Mouse (Mus musculus): ENCODE data around the gene Snd1. TPM values are rescaled to one million over a fixed set of nuclear protein-coding genes. Genes with fewer than 3 reads are reported as not detected.

Snd1 gene
- polyA plus RNA-seq, 1 experiment from 2014 or later = 128 TPM

GRCm38 (mm10) chr6:28729236-28729635 is 254.3 kb downstream of the Snd1 start:
- Histone ChIP-seq H3K27me3 (ENCODE audit: control insufficient read depth, insufficient read depth, low read depth, low read length) (no peaks in the 10 kb centered on the region), H3K4me2 (ENCODE audit: low read depth, low read length) (no peak overlapping the region), H3K36me3 (ENCODE audit: control insufficient read depth, insufficient read depth, low read length) (no peaks in the 10 kb centered on the region), H3K27ac (ENCODE audit: low read length) (no peak overlapping the region), H3K9me3 (ENCODE audit: control insufficient read depth, low read length) (no peaks in the 10 kb centered on the region), H3K4me1 (replicated peaks; ENCODE audit: control insufficient read depth, insufficient read depth, low read length) (peaks cover 12% of the 10 kb centered on the region), H3K4me3 (ENCODE audit: low read length) (no peak overlapping the region), H3K9ac (ENCODE audit: low read length) (no peak overlapping the region)
- WGBS = 30% methylated on average over 3 of the region's 3 CpGs
- peak; percentile 45; the same call in 1 of the 2 replicates for ATAC-seq (ENCODE audit: low read depth)

GRCm38 (mm10) chr6:28729649-28730048 is 254.7 kb downstream of the Snd1 start:
- 0 out of 2 replicates have a peak overlapping the region, but pooled peaks have one; percentile 7 for H3K9ac ChIP-seq (ENCODE audit: low read length)
- 48% methylated on average over 2 of the region's 2 CpGs for WGBS
- no peaks in the 10 kb centered on the region for H3K9me3 ChIP-seq (ENCODE audit: control insufficient read depth, low read length)
- no peak for ATAC-seq (ENCODE audit: low read depth)
- H3K36me3 ChIP-seq (ENCODE audit: control insufficient read depth, insufficient read depth, low read length) = no peaks in the 10 kb centered on the region
- no peak overlapping the region for H3K4me3 ChIP-seq (ENCODE audit: low read length)
- H3K27ac ChIP-seq (ENCODE audit: low read length) = no peak overlapping the region
- no peak overlapping the region for H3K4me2 ChIP-seq (ENCODE audit: low read depth, low read length)
- peaks cover 12% of the 10 kb centered on the region for H3K4me1 ChIP-seq (replicated peaks; ENCODE audit: control insufficient read depth, insufficient read depth, low read length)
- H3K27me3 ChIP-seq (ENCODE audit: control insufficient read depth, insufficient read depth, low read depth, low read length) = no peaks in the 10 kb centered on the region

GRCm38 (mm10) chr6:28731246-28731645 is 256.3 kb downstream of the Snd1 start:
- no peaks in the 10 kb centered on the region for H3K27me3 ChIP-seq (ENCODE audit: control insufficient read depth, insufficient read depth, low read depth, low read length)
- H3K4me3 ChIP-seq (ENCODE audit: low read length) = no peak overlapping the region
- H3K27ac ChIP-seq (ENCODE audit: low read length) = no peak overlapping the region
- H3K4me2 ChIP-seq (ENCODE audit: low read depth, low read length) = no peak overlapping the region
- H3K9ac ChIP-seq (ENCODE audit: low read length) = no peak overlapping the region
- H3K9me3 ChIP-seq (ENCODE audit: control insufficient read depth, low read length) = no peaks in the 10 kb centered on the region
- H3K36me3 ChIP-seq (ENCODE audit: control insufficient read depth, insufficient read depth, low read length) = no peaks in the 10 kb centered on the region
- 61% methylated on average over 6 of the region's 6 CpGs for WGBS
- H3K4me1 ChIP-seq (replicated peaks; ENCODE audit: control insufficient read depth, insufficient read depth, low read length) = peaks cover 12% of the 10 kb centered on the region
- ATAC-seq (ENCODE audit: low read depth) = no peak

- Histone ChIP-seq H3K4me3 (ENCODE audit: low read length) (no peak overlapping the region), H3K9ac (ENCODE audit: low read length) (no peak overlapping the region), H3K36me3 (ENCODE audit: control insufficient read depth, insufficient read depth, low read length) (no peaks in the 10 kb centered on the region), H3K4me2 (ENCODE audit: low read depth, low read length) (no peak overlapping the region), H3K9me3 (ENCODE audit: control insufficient read depth, low read length) (no peaks in the 10 kb centered on the region), H3K27me3 (ENCODE audit: control insufficient read depth, insufficient read depth, low read depth, low read length) (no peaks in the 10 kb centered on the region), H3K27ac (ENCODE audit: low read length) (no peak overlapping the region), H3K4me1 (replicated peaks; ENCODE audit: control insufficient read depth, insufficient read depth, low read length) (peaks cover 8% of the 10 kb centered on the region)
- WGBS = 52% methylated on average over 5 of the region's 5 CpGs
- peak; percentile 68 for ATAC-seq (ENCODE audit: low read depth)
Observed at GRCm38 (mm10) chr6:28733884-28734647, 259.1 kb downstream of the Snd1 start.

- H3K9ac ChIP-seq (ENCODE audit: low read length) = no peak overlapping the region
- H3K4me3 ChIP-seq (ENCODE audit: low read length) = no peak overlapping the region
- no peak for ATAC-seq (ENCODE audit: low read depth)
- H3K36me3 ChIP-seq (ENCODE audit: control insufficient read depth, insufficient read depth, low read length) = no peaks in the 10 kb centered on the region
- H3K27me3 ChIP-seq (ENCODE audit: control insufficient read depth, insufficient read depth, low read depth, low read length) = no peaks in the 10 kb centered on the region
- no peak overlapping the region for H3K27ac ChIP-seq (ENCODE audit: low read length)
- H3K4me2 ChIP-seq (ENCODE audit: low read depth, low read length) = no peak overlapping the region
- 46% methylated on average over 9 of the region's 9 CpGs for WGBS
- no peaks in the 10 kb centered on the region for H3K9me3 ChIP-seq (ENCODE audit: control insufficient read depth, low read length)
- H3K4me1 ChIP-seq (replicated peaks; ENCODE audit: control insufficient read depth, insufficient read depth, low read length) = peaks cover 6% of the 10 kb centered on the region; the same call in 1 of the 2 replicates
Observed at GRCm38 (mm10) chr6:28735116-28735515, 260.2 kb downstream of the Snd1 start.

- Histone ChIP-seq H3K4me2 (ENCODE audit: low read depth, low read length) (no peak overlapping the region), H3K36me3 (ENCODE audit: control insufficient read depth, insufficient read depth, low read length) (0 out of 2 replicates have a peak, but pooled peaks cover 2% of the 10 kb centered on the region), H3K9ac (ENCODE audit: low read length) (no peak overlapping the region), H3K27ac (ENCODE audit: low read length) (no peak overlapping the region), H3K9me3 (ENCODE audit: control insufficient read depth, low read length) (no peaks in the 10 kb centered on the region), H3K27me3 (ENCODE audit: control insufficient read depth, insufficient read depth, low read depth, low read length) (no peaks in the 10 kb centered on the region), H3K4me3 (ENCODE audit: low read length) (no peak overlapping the region), H3K4me1 (replicated peaks; ENCODE audit: control insufficient read depth, insufficient read depth, low read length) (peaks cover 4% of the 10 kb centered on the region; the same call in 1 of the 2 replicates)
- ATAC-seq (ENCODE audit: low read depth) = no peak
- 70% methylated on average over 7 of the region's 7 CpGs for WGBS
Observed at GRCm38 (mm10) chr6:28736665-28737064, 261.7 kb downstream of the Snd1 start.

- 45% methylated on average over 1 of the region's 1 CpGs for WGBS
- no peak overlapping the region for H3K4me2 ChIP-seq (ENCODE audit: low read depth, low read length)
- H3K27ac ChIP-seq (ENCODE audit: low read length) = no peak overlapping the region
- ATAC-seq (ENCODE audit: low read depth) = no peak
- no peak overlapping the region for H3K4me3 ChIP-seq (ENCODE audit: low read length)
- no peaks in the 10 kb centered on the region for H3K27me3 ChIP-seq (ENCODE audit: control insufficient read depth, insufficient read depth, low read depth, low read length)
- H3K36me3 ChIP-seq (ENCODE audit: control insufficient read depth, insufficient read depth, low read length) = 0 out of 2 replicates have a peak, but pooled peaks cover 2% of the 10 kb centered on the region
- no peak overlapping the region for H3K9ac ChIP-seq (ENCODE audit: low read length)
- no peaks in the 10 kb centered on the region for H3K9me3 ChIP-seq (ENCODE audit: control insufficient read depth, low read length)
- peaks cover 3% of the 10 kb centered on the region; the same call in 1 of the 2 replicates for H3K4me1 ChIP-seq (replicated peaks; ENCODE audit: control insufficient read depth, insufficient read depth, low read length)
Observed at GRCm38 (mm10) chr6:28737601-28738000, 262.7 kb downstream of the Snd1 start.

- 0 out of 2 replicates have a peak overlapping the region, but pooled peaks have one; percentile 17 for H3K27ac ChIP-seq (ENCODE audit: low read length)
- H3K36me3 ChIP-seq (ENCODE audit: control insufficient read depth, insufficient read depth, low read length) = peaks cover 7% of the 10 kb centered on the region; the same call in 1 of the 2 replicates
- H3K4me1 ChIP-seq (replicated peaks; ENCODE audit: control insufficient read depth, insufficient read depth, low read length) = peaks cover 9% of the 10 kb centered on the region; the same call in 1 of the 2 replicates
- H3K9ac ChIP-seq (ENCODE audit: low read length) = no peak overlapping the region
- no peak overlapping the region for H3K4me3 ChIP-seq (ENCODE audit: low read length)
- no peaks in the 10 kb centered on the region for H3K27me3 ChIP-seq (ENCODE audit: control insufficient read depth, insufficient read depth, low read depth, low read length)
- WGBS = 14% methylated on average over 1 of the region's 1 CpGs
- no peaks in the 10 kb centered on the region for H3K9me3 ChIP-seq (ENCODE audit: control insufficient read depth, low read length)
- H3K4me2 ChIP-seq (ENCODE audit: low read depth, low read length) = no peak overlapping the region
- peak; percentile 57; the same call in 1 of the 2 replicates for ATAC-seq (ENCODE audit: low read depth)
Observed at GRCm38 (mm10) chr6:28743586-28743985, 268.6 kb downstream of the Snd1 start.

GRCm38 (mm10) chr6:28745864-28746263 is 270.9 kb downstream of the Snd1 start:
- Histone ChIP-seq H3K27me3 (ENCODE audit: control insufficient read depth, insufficient read depth, low read depth, low read length) (no peaks in the 10 kb centered on the region), H3K36me3 (ENCODE audit: control insufficient read depth, insufficient read depth, low read length) (peaks cover 7% of the 10 kb centered on the region; the same call in 1 of the 2 replicates), H3K9me3 (ENCODE audit: control insufficient read depth, low read length) (no peaks in the 10 kb centered on the region), H3K27ac (ENCODE audit: low read length) (no peak overlapping the region), H3K4me1 (replicated peaks; ENCODE audit: control insufficient read depth, insufficient read depth, low read length) (peaks cover 9% of the 10 kb centered on the region; the same call in 1 of the 2 replicates), H3K4me2 (ENCODE audit: low read depth, low read length) (no peak overlapping the region), H3K9ac (ENCODE audit: low read length) (no peak overlapping the region), H3K4me3 (ENCODE audit: low read length) (no peak overlapping the region)
- WGBS = 92% methylated on average over 7 of the region's 7 CpGs
- ATAC-seq (ENCODE audit: low read depth) = no peak
